Mouse (Mus musculus): ENCODE measurements around the gene 1700125H20Rik. TPM values are rescaled to one million over a fixed set of nuclear protein-coding genes. Genes with fewer than 3 reads are reported as not detected.
A peak's percentile ranks its signal among the peaks of the same experiment; 100 is the strongest.

Gene 1700125H20Rik
- total and polyA plus RNA-seq, 2 experiments: not detected

DNA sequence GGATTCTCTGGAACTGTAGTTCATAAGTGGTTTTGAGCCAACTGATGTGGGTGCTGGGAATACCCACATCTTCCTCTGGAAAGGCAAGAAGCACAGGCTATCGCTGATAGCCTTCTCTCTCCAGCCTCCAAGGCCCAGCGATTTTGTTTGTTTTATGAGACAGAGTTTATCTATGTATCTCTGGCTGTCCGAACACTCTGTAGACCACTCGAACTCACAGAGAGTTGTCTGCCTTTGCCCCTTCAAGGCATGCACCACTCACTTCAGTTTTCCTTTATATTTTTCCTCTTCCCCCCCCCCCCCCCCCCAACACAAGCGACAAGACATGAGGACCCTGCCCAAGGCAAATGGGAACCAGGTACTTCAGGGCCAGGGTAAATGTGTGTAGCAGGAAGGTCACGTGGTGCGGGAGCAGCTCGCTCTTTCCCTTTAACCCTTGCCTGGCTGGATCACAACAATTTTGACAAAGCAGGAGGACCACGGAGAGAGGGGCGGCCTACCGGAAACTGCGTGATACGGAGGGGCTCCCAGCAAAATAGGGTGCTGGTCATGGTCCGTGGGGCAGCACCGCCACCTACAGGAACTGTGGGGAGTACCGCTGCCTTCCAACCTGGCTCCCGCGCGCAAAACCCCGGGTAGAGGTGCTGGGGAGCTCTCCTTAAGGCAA is 12.5 kb downstream of the 1700125H20Rik start:
- no peaks in the 10 kb centered on the region for H3K27me3 ChIP-seq (ENCODE audit: control insufficient read depth, insufficient read depth, low read length)
- no peak overlapping the region for H3K9ac ChIP-seq (ENCODE audit: low read depth, low read length)
- peak overlapping the region; percentile 16; the same call in 1 of the 2 replicates for H3K4me3 ChIP-seq (ENCODE audit: insufficient read depth, low read depth, low read length)
- H3K79me2 ChIP-seq (ENCODE audit: control insufficient read depth, insufficient read depth, low read length): no peaks in the 10 kb centered on the region
- 6% methylated on average over 20 of the region's 20 CpGs for WGBS
- DNase-seq (ENCODE audit: extremely low read depth, low read depth, low spot score): peak; percentile 19
- no peaks in the 10 kb centered on the region for H3K36me3 ChIP-seq (ENCODE audit: control insufficient read depth, insufficient read depth, low read length)
- TF ChIP-seq POLR2A (IDR thresholded peaks at IDR 0.05; ENCODE audit: extremely low read depth, insufficient read depth, low read length) (no peak), CTCF (IDR thresholded peaks at IDR 0.05; ENCODE audit: low read depth, low read length) (peak; percentile 88)
- H3K4me1 ChIP-seq (ENCODE audit: control insufficient read depth, insufficient read depth, low read length): peaks cover 3% of the 10 kb centered on the region
- no peak overlapping the region for H3K27ac ChIP-seq (replicated peaks; ENCODE audit: insufficient read depth, low read depth, low read length)

DNA sequence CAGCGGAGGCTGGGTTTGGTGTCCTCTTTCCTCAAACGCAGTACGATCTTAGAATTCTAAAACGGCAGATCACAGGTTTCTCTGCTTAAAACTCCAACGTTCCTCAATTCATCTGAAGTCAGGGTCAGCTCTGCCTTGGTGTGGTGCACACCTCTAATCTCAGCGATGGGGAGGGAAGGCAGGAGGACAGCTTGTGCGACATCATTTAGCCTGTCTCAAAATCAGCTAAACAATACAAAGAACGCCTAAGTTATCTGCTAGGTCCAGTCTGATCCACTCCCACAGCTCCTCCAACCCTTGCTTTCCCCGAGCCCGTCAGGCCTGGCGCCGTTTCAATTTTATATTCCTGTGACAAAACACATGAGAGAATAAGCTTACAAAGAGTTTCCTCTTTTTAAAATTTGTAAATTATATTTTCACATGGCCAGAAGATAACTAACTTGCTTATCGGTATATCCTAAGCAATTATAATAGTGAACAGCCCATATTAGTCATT is 13.1 kb downstream of the 1700125H20Rik start:
- Histone ChIP-seq H3K27ac (replicated peaks; ENCODE audit: insufficient read depth, low read depth, low read length) (no peak overlapping the region), H3K27me3 (ENCODE audit: control insufficient read depth, insufficient read depth, low read length) (no peaks in the 10 kb centered on the region), H3K4me3 (ENCODE audit: insufficient read depth, low read depth, low read length) (no peak overlapping the region; the same call in 1 of the 2 replicates), H3K79me2 (ENCODE audit: control insufficient read depth, insufficient read depth, low read length) (no peaks in the 10 kb centered on the region), H3K4me1 (ENCODE audit: control insufficient read depth, insufficient read depth, low read length) (peaks cover 3% of the 10 kb centered on the region), H3K36me3 (ENCODE audit: control insufficient read depth, insufficient read depth, low read length) (no peaks in the 10 kb centered on the region), H3K9ac (ENCODE audit: low read depth, low read length) (no peak overlapping the region)
- DNase-seq (ENCODE audit: extremely low read depth, low read depth, low spot score): no peak
- TF ChIP-seq CTCF (IDR thresholded peaks at IDR 0.05; ENCODE audit: low read depth, low read length) (no peak), POLR2A (IDR thresholded peaks at IDR 0.05; ENCODE audit: extremely low read depth, insufficient read depth, low read length) (no peak)
- WGBS: 21% methylated on average over 13 of the region's 13 CpGs

DNA sequence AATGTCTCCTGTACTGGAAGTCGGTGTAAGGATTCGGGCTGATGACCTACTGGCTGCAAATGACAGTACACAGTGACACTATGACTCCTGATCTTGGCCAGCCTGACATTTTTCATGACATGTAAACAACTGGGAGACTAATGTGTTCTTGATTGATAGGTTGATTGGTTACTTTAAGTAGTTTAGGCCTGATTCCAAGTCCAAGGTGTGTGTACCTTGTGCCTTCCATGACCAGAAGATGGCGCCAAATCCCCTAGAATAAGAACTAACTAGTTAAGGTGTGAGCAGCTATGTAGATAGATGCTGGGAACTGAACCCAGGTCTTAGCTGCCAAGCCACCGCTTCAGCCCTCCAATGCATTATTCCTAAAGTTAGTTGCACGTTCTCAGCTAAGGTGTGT is 13.9 kb downstream of the 1700125H20Rik start:
- Histone ChIP-seq H3K79me2 (ENCODE audit: control insufficient read depth, insufficient read depth, low read length) (no peaks in the 10 kb centered on the region), H3K4me1 (ENCODE audit: control insufficient read depth, insufficient read depth, low read length) (peaks cover 3% of the 10 kb centered on the region), H3K27ac (replicated peaks; ENCODE audit: insufficient read depth, low read depth, low read length) (no peak overlapping the region), H3K27me3 (ENCODE audit: control insufficient read depth, insufficient read depth, low read length) (no peaks in the 10 kb centered on the region), H3K36me3 (ENCODE audit: control insufficient read depth, insufficient read depth, low read length) (no peaks in the 10 kb centered on the region; the same call in 1 of the 2 replicates), H3K9ac (ENCODE audit: low read depth, low read length) (no peak overlapping the region), H3K4me3 (ENCODE audit: insufficient read depth, low read depth, low read length) (no peak overlapping the region)
- 83% methylated on average over 5 of the region's 5 CpGs for WGBS
- peak; percentile 72 for DNase-seq (ENCODE audit: extremely low read depth, low read depth, low spot score)
- peak; percentile 55 for TF ChIP-seq CTCF (IDR thresholded peaks at IDR 0.05; ENCODE audit: low read depth, low read length)
- no peak for TF ChIP-seq POLR2A (IDR thresholded peaks at IDR 0.05; ENCODE audit: extremely low read depth, insufficient read depth, low read length)

DNA sequence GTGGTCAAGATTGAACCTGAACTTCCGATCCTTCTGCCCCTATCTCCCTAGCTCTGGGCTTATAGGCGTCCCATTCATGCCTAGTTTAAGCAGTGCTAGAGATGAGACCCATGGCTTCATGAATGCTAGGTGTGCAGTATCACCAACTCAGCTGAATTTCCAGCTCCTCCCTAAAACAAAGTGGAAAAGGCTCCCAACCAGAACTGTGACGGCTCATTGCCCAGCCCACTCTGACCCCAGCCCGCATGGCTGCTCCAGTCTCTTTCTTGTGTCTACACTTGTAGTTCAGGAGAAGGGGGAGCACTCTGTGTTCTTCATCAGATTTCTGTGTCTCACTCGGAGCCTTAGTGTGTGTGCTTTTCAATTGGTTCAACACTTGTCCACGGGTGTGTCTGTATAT is 14.6 kb downstream of the 1700125H20Rik start:
- TF ChIP-seq CTCF (IDR thresholded peaks at IDR 0.05; ENCODE audit: low read depth, low read length): no peak
- no peak for TF ChIP-seq POLR2A (IDR thresholded peaks at IDR 0.05; ENCODE audit: extremely low read depth, insufficient read depth, low read length)
- H3K4me3 ChIP-seq (ENCODE audit: insufficient read depth, low read depth, low read length): no peak overlapping the region
- 84% methylated on average over 6 of the region's 6 CpGs for WGBS
- no peaks in the 10 kb centered on the region for H3K27me3 ChIP-seq (ENCODE audit: control insufficient read depth, insufficient read depth, low read length)
- H3K27ac ChIP-seq (replicated peaks; ENCODE audit: insufficient read depth, low read depth, low read length): no peak overlapping the region
- H3K36me3 ChIP-seq (ENCODE audit: control insufficient read depth, insufficient read depth, low read length): peaks cover 2% of the 10 kb centered on the region; the same call in 1 of the 2 replicates
- H3K4me1 ChIP-seq (ENCODE audit: control insufficient read depth, insufficient read depth, low read length): peaks cover 3% of the 10 kb centered on the region
- DNase-seq (ENCODE audit: extremely low read depth, low read depth, low spot score): no peak
- no peaks in the 10 kb centered on the region for H3K79me2 ChIP-seq (ENCODE audit: control insufficient read depth, insufficient read depth, low read length)
- no peak overlapping the region for H3K9ac ChIP-seq (ENCODE audit: low read depth, low read length)

DNA sequence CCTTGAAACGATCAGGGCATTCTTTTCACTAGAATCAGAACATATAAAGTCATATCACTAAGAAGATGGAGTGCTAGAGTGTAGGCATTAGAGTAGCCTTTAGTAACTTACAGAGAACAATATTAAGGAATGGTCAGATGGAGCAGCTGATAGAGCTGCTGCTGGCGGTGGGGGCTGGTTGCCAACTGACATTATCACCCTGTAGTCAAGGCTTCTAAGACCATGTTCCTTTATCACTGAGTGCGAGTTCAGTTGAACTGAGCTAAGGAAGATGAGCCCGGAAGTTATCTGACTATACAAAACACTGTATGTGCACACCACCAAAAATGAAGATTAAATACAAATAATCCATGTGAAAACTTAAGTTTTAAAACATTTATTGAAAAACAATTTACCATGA is 18.9 kb downstream of the 1700125H20Rik start:
- Histone ChIP-seq H3K27me3 (ENCODE audit: control insufficient read depth, insufficient read depth, low read length) (no peaks in the 10 kb centered on the region), H3K27ac (replicated peaks; ENCODE audit: insufficient read depth, low read depth, low read length) (no peak overlapping the region), H3K79me2 (ENCODE audit: control insufficient read depth, insufficient read depth, low read length) (no peaks in the 10 kb centered on the region), H3K4me1 (ENCODE audit: control insufficient read depth, insufficient read depth, low read length) (no peaks in the 10 kb centered on the region), H3K9ac (ENCODE audit: low read depth, low read length) (no peak overlapping the region), H3K4me3 (ENCODE audit: insufficient read depth, low read depth, low read length) (no peak overlapping the region), H3K36me3 (ENCODE audit: control insufficient read depth, insufficient read depth, low read length) (peaks cover 24% of the 10 kb centered on the region)
- 89% methylated on average over 4 of the region's 4 CpGs for WGBS
- DNase-seq (ENCODE audit: extremely low read depth, low read depth, low spot score): no peak
- no peak for TF ChIP-seq POLR2A (IDR thresholded peaks at IDR 0.05; ENCODE audit: extremely low read depth, insufficient read depth, low read length)
- TF ChIP-seq CTCF (IDR thresholded peaks at IDR 0.05; ENCODE audit: low read depth, low read length): no peak

DNA sequence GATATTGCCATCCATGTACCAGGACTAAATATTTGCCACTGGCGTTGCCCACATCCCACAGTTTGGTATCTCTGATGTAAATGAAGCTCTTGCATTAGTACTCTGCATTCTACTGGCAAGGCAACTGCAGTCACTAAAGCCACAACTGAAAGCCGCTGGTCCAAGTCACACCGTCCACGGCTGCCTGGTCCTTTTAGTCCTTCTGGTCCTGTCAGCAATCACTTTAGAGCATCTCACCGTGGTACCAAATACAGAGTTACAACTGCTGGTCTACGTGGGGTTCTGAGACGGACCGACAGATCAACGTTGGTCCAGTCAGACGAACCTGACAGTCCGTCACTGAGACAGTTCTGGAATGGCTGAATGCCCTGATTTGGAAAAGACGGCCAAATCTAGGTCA is 20.5 kb downstream of the 1700125H20Rik start:
- H3K27me3 ChIP-seq (ENCODE audit: control insufficient read depth, insufficient read depth, low read length): no peaks in the 10 kb centered on the region
- H3K79me2 ChIP-seq (ENCODE audit: control insufficient read depth, insufficient read depth, low read length): no peaks in the 10 kb centered on the region
- TF ChIP-seq CTCF (IDR thresholded peaks at IDR 0.05; ENCODE audit: low read depth, low read length) (no peak), POLR2A (IDR thresholded peaks at IDR 0.05; ENCODE audit: extremely low read depth, insufficient read depth, low read length) (no peak)
- peaks cover 40% of the 10 kb centered on the region for H3K36me3 ChIP-seq (ENCODE audit: control insufficient read depth, insufficient read depth, low read length)
- no peak for DNase-seq (ENCODE audit: extremely low read depth, low read depth, low spot score)
- H3K27ac ChIP-seq (replicated peaks; ENCODE audit: insufficient read depth, low read depth, low read length): no peak overlapping the region
- no peak overlapping the region for H3K9ac ChIP-seq (ENCODE audit: low read depth, low read length)
- 95% methylated on average over 12 of the region's 12 CpGs for WGBS
- no peaks in the 10 kb centered on the region for H3K4me1 ChIP-seq (ENCODE audit: control insufficient read depth, insufficient read depth, low read length)
- no peak overlapping the region for H3K4me3 ChIP-seq (ENCODE audit: insufficient read depth, low read depth, low read length)
